Comparison of ENCODE assay signal across 8 mouse cellular contexts in genomic region chr13:92736516-92737300, GRCm38 (mm10). TPM values are rescaled to one million over a fixed set of nuclear protein-coding genes. Genes with fewer than 3 reads are reported as not detected.
DNase-seq lines count a peak whose midpoint lies in the region; ATAC-seq and TF ChIP-seq lines count a peak whose summit lies in the region.

No protein-coding gene starts in this region.

- H3K27ac ChIP-seq in kidney, embryonic 14.5 days (ENCODE audit: low read depth, low read length) = no peak overlapping the region
- H3K27ac ChIP-seq in hindbrain, postnatal 0 days = peak overlapping the region; percentile 4; the same call in 1 of the 2 replicates
- no peak overlapping the region for H3K27ac ChIP-seq in lung, postnatal 0 days (ENCODE audit: low read length)

- 0 out of 2 replicates have a peak, but pooled peaks have one; percentile 20 for ATAC-seq in kidney, embryonic 14.5 days (ENCODE audit: low FRiP score, low TSS enrichment)
- ATAC-seq in hindbrain, postnatal 0 days = peak; percentile 70
- no peak for ATAC-seq in inflammation-experienced regulatory T-cells, adult 6 months
- no peak for ATAC-seq in lung, postnatal 0 days

- no peak for DNase-seq in kidney, postnatal 14 days
- peak; percentile 50 for DNase-seq in cerebellum, adult 9-11 months
- DNase-seq in hindbrain, postnatal 0 days (ENCODE audit: low spot score) = peak; percentile 86
- DNase-seq in retina, adult 2 months (ENCODE audit: low read depth, low spot score) = peak; percentile 33
- DNase-seq in yolk sac, embryonic 10.5 days (ENCODE audit: low spot score) = no peak
- DNase-seq in lung, postnatal 0 days (ENCODE audit: low spot score) = no peak

- no peaks in the 10 kb centered on the region for H3K9me3 ChIP-seq in kidney, embryonic 14.5 days (ENCODE audit: control insufficient read depth, low read length)
- no peaks in the 10 kb centered on the region for H3K9me3 ChIP-seq in hindbrain, postnatal 0 days (ENCODE audit: low read length)
- no peaks in the 10 kb centered on the region for H3K9me3 ChIP-seq in lung, postnatal 0 days (ENCODE audit: low read length)

- WGBS in kidney, embryonic 14.5 days = 47% methylated on average over 11 of the region's 11 CpGs
- 25% methylated on average over 11 of the region's 11 CpGs for WGBS in hindbrain, postnatal 0 days
- 46% methylated on average over 11 of the region's 11 CpGs for WGBS in lung, postnatal 0 days

- TF ChIP-seq EP300 in lung, postnatal 0 days (IDR thresholded peaks at IDR 0.05) = no peak

- H3K4me2 ChIP-seq in kidney, embryonic 14.5 days (replicated peaks; ENCODE audit: low read depth, low read length) = no peak overlapping the region
- H3K4me2 ChIP-seq in hindbrain, postnatal 0 days (ENCODE audit: low read depth, low read length) = no peak overlapping the region
- no peak overlapping the region for H3K4me2 ChIP-seq in lung, postnatal 0 days (replicated peaks; ENCODE audit: low read depth, low read length)

- no peak for TF ChIP-seq CTCF in hindbrain, postnatal 0 days (IDR thresholded peaks at IDR 0.05; ENCODE audit: low read depth)
- no peak for TF ChIP-seq CTCF in lung, postnatal 0 days (IDR thresholded peaks at IDR 0.05)

- no peaks in the 10 kb centered on the region; the same call in 1 of the 2 replicates for H3K4me1 ChIP-seq in kidney, embryonic 14.5 days (ENCODE audit: control insufficient read depth, insufficient read depth, low read length)
- H3K4me1 ChIP-seq in hindbrain, postnatal 0 days (ENCODE audit: insufficient read depth, low read length) = peaks cover 6% of the 10 kb centered on the region; the same call in 1 of the 2 replicates
- peaks cover 6% of the 10 kb centered on the region; the same call in 1 of the 2 replicates for H3K4me1 ChIP-seq in lung, postnatal 0 days (ENCODE audit: insufficient read depth, low read depth, low read length)

- no peak overlapping the region for H3K9ac ChIP-seq in kidney, embryonic 14.5 days (ENCODE audit: low read depth, low read length)
- H3K9ac ChIP-seq in hindbrain, postnatal 0 days (replicated peaks; ENCODE audit: low read length) = no peak overlapping the region
- no peak overlapping the region for H3K9ac ChIP-seq in lung, postnatal 0 days (replicated peaks; ENCODE audit: low read depth)

- H3K27me3 ChIP-seq in kidney, embryonic 14.5 days (ENCODE audit: control insufficient read depth, insufficient read depth, low read length) = no peaks in the 10 kb centered on the region
- H3K27me3 ChIP-seq in hindbrain, postnatal 0 days (ENCODE audit: insufficient read depth, low read length) = no peaks in the 10 kb centered on the region
- no peaks in the 10 kb centered on the region for H3K27me3 ChIP-seq in lung, postnatal 0 days (replicated peaks; ENCODE audit: insufficient read depth, low read length)

- H3K4me3 ChIP-seq in kidney, embryonic 14.5 days (ENCODE audit: low read length) = no peak overlapping the region
- no peak overlapping the region for H3K4me3 ChIP-seq in hindbrain, postnatal 0 days (ENCODE audit: low read length)
- no peak overlapping the region for H3K4me3 ChIP-seq in lung, postnatal 0 days (ENCODE audit: low read depth, low read length)

- no peaks in the 10 kb centered on the region for H3K36me3 ChIP-seq in kidney, embryonic 14.5 days (ENCODE audit: control insufficient read depth, insufficient read depth, low read length)
- H3K36me3 ChIP-seq in hindbrain, postnatal 0 days (ENCODE audit: insufficient read depth, low read length) = no peaks in the 10 kb centered on the region
- H3K36me3 ChIP-seq in lung, postnatal 0 days (ENCODE audit: insufficient read depth, low read length) = no peaks in the 10 kb centered on the region

RNA-seq across cellular contexts. Expression of gene Thbs4, which starts 57.9 kb away (rescaled TPM):
- polyA plus RNA-seq in kidney, embryonic 14.5 days (2014; fragmentation: Nextera tagmentation; extraction: Ambion mirVana) = 0.73 and 0.87 TPM in 2 replicates
- total RNA-seq in hindbrain, postnatal 0 days (2014; rRNA removed) = 0.93 and 0.94 TPM in 2 replicates
- 1.00 and 1.3 TPM in 2 replicates for polyA plus RNA-seq in hindbrain, postnatal 0 days (2015; fragmentation: Nextera tagmentation; extraction: Ambion mirVana)
- not detected for polyA plus RNA-seq in inflammation-experienced regulatory T-cells, adult 6 months (2017; shearing (Covaris generic))
- polyA plus RNA-seq in lung, postnatal 0 days (2015; fragmentation: Nextera tagmentation; extraction: Ambion mirVana) = 0.76 and 0.81 TPM in 2 replicates

Comparison
In these comparisons a context has a peak if more than half of its experiments do, and no peak if none do; other contexts are left out.
1. ATAC-seq: peak in kidney, embryonic 14.5 days (single experiment) and hindbrain, postnatal 0 days (single experiment); none in inflammation-experienced regulatory T-cells, adult 6 months (single experiment) and lung, postnatal 0 days (single experiment).
2. DNase-seq: peak in cerebellum, adult 9-11 months (single experiment), hindbrain, postnatal 0 days (single experiment) and retina, adult 2 months (single experiment); none in kidney, postnatal 14 days (single experiment), yolk sac, embryonic 10.5 days (single experiment) and lung, postnatal 0 days (single experiment).